Mouse (Mus musculus) lung, adult 18-20 months (tissue): ENCODE results near the gene Rpusd3.

Experiments
- DNase-seq, 2 experiments: peaks; one replicate each; pipeline ENCODE4 v3.0.0; 2022; ENCODE audit warnings: mixed read lengths in 2 of 2

Gene Rpusd3

DNA sequence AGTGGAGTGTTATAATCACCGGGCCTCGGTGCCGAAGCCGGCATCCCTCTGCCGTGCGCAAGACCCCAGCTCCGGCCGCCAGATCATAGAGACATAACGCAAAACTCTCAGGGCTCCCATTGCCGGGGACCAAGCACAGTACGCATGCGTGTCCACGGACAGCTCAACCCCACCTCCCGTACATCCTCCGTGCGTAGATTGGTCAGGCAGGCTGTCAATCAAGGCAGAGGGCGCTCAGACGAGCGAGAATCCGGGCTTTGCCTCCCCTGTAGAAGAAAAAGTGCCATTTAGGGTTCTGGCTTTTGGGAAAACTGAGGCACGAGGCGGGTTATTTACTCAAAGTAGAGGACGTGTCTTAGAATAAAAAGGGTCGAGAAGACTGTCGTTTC, at the start of gene Rpusd3:
TSS of gene Rpusd3 (minus strand) at position 142 of the 389 bp plus-strand sequence.
- DNase-seq = peak; percentile 98 to 99

- DNase-seq = no peak
Measured at GRCm38 (mm10) chr6:113468512-113468911, 49.4 kb upstream of the Rpusd3 start.

DNA sequence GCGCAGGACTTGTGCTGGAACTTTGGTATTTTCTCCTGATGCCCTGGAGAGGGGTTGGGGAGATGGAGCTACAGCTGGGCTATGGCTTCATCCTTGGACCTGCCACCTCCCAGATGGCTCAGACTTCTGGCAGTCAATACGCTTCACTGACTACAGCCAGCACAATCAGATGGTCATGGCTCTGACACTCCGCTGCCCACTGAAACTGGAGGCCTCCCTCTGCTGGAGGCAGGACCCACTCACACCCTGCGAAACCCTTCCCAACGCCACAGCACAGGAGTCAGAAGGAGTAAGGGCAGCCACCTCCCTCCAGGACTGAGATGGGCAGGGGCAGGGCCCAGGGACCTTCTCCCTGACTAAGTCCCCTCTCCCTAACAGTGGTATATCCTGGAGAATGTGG, 46.5 kb upstream of the Rpusd3 start:
- DNase-seq = no peak

GRCm38 (mm10) chr6:113464040-113464439, 44.9 kb upstream of the Rpusd3 start:
- DNase-seq = no peak

- peak; percentile 84 to 88 for DNase-seq
Measured at GRCm38 (mm10) chr6:113458635-113459034, 39.5 kb upstream of the Rpusd3 start.

- DNase-seq = no peak
Measured at GRCm38 (mm10) chr6:113457952-113458534, 38.9 kb upstream of the Rpusd3 start, which contains the start of gene Il17re. Gene Il17re (plus strand): TSS chr6:113458484.

- DNase-seq = no peak
Measured at GRCm38 (mm10) chr6:113455007-113455406, 35.9 kb upstream of the Rpusd3 start.

GRCm38 (mm10) chr6:113451839-113452238, 32.7 kb upstream of the Rpusd3 start:
- no peak for DNase-seq

DNA sequence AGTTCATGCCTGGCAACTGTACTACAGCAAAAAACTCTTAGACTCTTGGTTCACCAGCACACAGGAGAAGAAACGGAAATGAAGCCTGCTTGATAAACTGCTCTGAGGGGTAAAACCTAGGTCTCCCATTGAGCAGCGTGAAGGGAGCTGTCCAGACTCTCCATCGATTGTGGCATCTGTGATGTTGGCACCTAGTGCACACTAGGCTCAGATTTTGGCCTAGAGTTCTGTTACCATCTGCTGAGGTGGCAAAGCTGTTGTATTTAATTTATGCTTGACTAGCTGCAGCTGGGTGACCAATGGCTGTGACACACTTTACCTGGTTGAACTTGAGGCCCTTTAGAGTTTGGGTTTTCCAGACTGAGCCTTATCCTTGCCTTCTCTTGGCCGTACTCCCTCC, 28.5 kb upstream of the Rpusd3 start:
- DNase-seq = no peak

GRCm38 (mm10) chr6:113444207-113444965, 25.2 kb upstream of the Rpusd3 start:
- no peak for DNase-seq

DNA sequence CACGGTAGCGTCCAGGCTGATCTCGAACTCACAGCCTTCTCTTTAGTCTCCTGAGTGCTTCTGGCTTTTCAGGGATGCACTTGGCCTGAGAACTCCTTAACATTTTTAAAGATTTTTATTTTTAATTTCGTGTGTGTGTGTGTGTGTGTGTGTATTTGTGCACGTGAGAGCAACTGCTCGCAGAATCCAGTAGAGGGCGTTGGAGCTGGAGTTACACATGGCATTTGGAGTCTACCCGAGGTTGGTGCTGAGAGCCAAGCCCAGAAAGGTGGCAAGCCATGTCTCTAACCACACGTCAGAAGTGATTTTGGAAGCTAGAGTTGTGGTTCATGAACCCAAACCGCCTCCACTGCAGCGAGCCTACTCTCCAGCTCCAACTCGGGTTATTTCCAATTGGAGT, 24.0 kb upstream of the Rpusd3 start:
- no peak for DNase-seq

GRCm38 (mm10) chr6:113442442-113443090, 23.4 kb upstream of the Rpusd3 start, which contains the start of gene Jagn1:
Gene Jagn1 (plus strand): TSS chr6:113442569.
- DNase-seq = peak; percentile 92 to 95

DNA sequence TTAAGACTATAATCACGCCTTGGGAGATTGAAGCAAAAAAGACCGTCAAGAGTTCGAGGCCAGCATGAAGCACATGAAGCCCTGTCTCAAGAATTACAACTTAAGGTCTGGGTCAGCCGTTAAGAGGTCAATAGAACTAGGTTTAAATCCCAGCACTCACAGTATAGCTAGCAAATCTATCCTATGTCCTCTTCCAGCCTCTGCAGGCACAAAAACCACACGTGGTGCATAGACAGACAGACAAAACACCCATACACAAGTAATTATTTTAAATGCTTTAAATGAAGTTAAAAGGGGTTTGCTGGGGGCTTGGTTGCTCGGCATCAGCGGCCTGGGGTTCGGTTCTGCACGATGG, 22.9 kb upstream of the Rpusd3 start:
- DNase-seq = no peak

GRCm38 (mm10) chr6:113441147-113441680, 22.1 kb upstream of the Rpusd3 start:
- DNase-seq = peak; percentile 71 to 76

GRCm38 (mm10) chr6:113440686-113441085, 21.5 kb upstream of the Rpusd3 start:
- DNase-seq = no peak

DNA sequence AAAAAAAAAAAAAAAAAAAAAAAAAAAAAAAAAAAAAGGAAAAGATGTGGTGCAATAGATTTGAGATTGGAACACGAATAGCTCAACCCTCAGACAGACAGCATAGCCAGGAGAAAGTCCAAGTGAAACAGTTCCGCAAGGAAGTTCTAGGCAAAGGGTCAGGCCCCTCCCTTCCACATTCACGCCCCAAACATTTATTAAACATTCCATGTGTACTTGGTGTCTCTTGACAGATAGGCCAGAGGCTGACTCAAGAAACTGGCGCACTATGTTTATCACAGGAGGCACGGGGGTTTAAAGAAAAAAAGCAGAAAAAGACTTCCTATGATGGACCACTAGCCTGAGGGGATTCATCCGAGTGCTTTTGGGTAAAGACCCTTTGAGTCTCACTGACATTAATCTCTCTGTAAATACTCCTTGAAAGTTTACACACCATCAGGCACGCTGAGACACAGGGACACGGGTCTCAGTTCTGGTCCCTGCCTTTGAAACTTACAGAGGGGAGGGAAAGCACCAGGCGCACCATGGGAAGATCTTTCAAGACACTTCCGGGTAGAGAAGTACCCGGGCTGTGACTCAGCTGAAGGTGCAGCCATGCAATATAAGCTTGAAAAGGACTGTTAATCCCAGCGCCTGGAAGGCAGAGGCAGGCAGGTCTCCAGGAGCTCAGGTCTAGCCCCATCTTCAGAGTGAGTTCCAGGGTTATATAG, 19.7 kb upstream of the Rpusd3 start:
- no peak for DNase-seq

GRCm38 (mm10) chr6:113437135-113437534, 18.0 kb upstream of the Rpusd3 start:
- no peak for DNase-seq

GRCm38 (mm10) chr6:113435664-113436205, 16.6 kb upstream of the Rpusd3 start, which contains the start of gene Cidec:
Gene Cidec (minus strand): TSS chr6:113435760.
- peak; percentile 35 to 41 for DNase-seq

DNA sequence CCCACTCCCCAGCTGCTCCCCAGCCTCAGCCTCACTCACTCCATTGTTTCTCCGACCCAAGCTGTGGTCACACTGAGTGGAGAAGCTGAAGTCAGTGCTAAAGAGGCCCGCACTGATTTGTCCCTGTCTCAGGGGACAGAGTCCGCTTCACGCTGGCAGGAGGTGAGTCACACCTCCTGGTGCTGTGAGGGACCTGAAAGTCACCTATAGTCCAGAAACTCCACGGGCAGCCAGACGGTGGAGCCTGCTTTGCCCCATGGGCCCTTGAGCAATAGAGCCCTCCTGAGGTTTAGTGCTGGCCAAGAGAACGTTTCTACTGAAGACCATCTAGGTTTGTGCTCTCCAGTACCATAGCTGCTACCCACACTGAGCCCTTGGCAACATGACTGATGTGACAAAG, 15.6 kb upstream of the Rpusd3 start:
- no peak for DNase-seq

DNA sequence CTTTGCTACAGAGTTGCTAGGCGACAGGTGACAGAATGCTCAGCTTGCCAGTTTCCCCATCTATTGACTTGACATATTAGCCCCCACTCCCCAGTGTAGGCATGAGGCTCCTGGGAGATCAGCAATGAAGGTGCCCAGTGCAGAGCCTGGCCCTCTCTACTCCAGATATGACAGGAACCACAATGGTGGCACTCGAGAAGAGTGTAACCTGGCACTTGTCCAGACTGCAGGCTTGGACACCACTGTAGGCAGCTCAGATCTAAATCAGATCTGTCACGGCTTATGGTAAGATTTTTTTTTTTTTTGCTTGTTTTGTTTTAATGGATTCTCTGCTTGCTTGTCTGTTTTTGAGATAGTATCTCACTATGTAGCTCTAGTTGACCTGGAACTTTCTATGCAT, 14.5 kb upstream of the Rpusd3 start:
- no peak for DNase-seq

DNA sequence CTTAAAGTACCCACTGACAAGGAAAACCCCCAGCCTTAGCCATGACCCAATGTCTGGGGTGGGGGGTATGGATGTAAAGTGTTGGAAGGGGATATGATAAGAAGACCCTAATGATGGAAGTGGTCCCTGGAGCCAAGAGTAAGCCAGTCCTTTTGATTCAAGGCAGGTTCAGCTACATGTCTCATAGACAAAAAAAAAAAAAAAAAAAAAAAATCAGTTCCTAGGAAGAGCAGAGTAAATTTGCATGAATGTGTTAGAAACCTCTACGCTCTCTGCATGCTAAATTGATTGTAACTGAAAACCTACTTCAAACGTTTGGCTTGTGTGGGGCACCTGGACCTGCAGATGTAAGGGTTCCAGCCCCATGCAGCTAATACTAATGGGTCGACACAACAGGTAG, 12.7 kb upstream of the Rpusd3 start:
- no peak for DNase-seq

DNA sequence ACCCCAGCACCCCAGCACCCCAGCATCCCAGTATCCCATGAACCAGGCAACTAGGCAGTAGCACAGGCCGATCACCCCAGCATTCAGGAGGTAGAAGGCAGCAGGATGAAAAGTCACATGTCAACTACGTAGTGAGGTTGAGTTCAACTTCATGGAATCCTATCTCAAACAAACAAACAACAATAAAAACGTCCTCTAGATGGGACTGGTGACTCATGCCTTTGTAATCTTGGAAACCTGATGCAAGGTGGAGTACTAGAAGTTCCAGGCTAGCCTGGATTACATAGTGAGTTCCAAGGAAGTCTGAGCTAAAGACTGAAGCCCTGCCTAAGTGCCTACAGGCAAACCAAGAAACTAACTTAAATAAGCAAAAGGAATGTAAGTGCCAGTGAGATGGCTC, 11.7 kb upstream of the Rpusd3 start:
- DNase-seq = no peak

- no peak for DNase-seq
Measured at GRCm38 (mm10) chr6:113429965-113430364, 10.8 kb upstream of the Rpusd3 start.
